Mouse (Mus musculus): ENCODE results near the gene Rab5b.
"Not testable (repeated sequence)": the region's sequence is repeated elsewhere in the genome, so short reads cannot be mapped to it uniquely, and the experiment has no call there.

The Rab5b gene

GRCm38 (mm10) chr10:128642749-128643148 is 53.3 kb downstream of the Rab5b start:
- no peak for DNase-seq (ENCODE audit: low spot score)

GRCm38 (mm10) chr10:128641871-128642270 is 54.2 kb downstream of the Rab5b start:
- DNase-seq (ENCODE audit: low spot score), result no peak

- no peak for DNase-seq (ENCODE audit: low spot score)
These were observed 55.2 kb downstream of the Rab5b start for GRCm38 (mm10) chr10:128640891-128641290.

- DNase-seq (ENCODE audit: low spot score), result no peak
These were observed 56.1 kb downstream of the Rab5b start for GRCm38 (mm10) chr10:128639999-128640398.

GRCm38 (mm10) chr10:128637011-128637410 is 59.1 kb downstream of the Rab5b start:
- no peak for DNase-seq (ENCODE audit: low spot score)

- DNase-seq (ENCODE audit: low spot score), result no peak
These were observed 59.5 kb downstream of the Rab5b start for GRCm38 (mm10) chr10:128636561-128636960.

- DNase-seq (ENCODE audit: low spot score), result no peak
These were observed 60.4 kb downstream of the Rab5b start for GRCm38 (mm10) chr10:128635697-128636096.

GRCm38 (mm10) chr10:128631571-128631970 is 64.5 kb downstream of the Rab5b start:
- no peak for DNase-seq (ENCODE audit: low spot score)

- not testable (repeated sequence) for DNase-seq (ENCODE audit: low spot score)
These were observed 65.8 kb downstream of the Rab5b start for GRCm38 (mm10) chr10:128630306-128630705.

GRCm38 (mm10) chr10:128629746-128630145 is 66.3 kb downstream of the Rab5b start:
- no peak for DNase-seq (ENCODE audit: low spot score)

GRCm38 (mm10) chr10:128627398-128628317 is 68.4 kb downstream of the Rab5b start:
- no peak for DNase-seq (ENCODE audit: low spot score)
